Mouse (Mus musculus): Measurements from ENCODE around the gene Msh3.

DNA sequence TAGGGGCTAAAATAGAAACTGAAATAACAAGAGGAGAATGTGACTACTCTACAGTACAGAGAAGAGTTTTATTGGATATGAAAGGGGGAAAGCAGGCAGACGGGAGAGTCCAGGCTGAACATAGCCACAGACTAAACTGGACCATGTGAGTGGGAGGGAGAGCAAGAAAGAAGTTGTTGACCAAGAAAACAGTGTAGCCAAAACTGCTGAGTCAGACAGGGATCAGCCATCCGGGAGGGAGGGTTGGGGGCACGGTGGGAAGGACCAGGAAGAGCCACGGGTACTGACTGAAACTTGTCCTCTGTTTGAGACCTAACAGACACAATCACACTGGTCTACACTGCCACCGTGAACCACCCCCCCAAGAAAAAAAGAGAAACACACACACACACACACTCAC is 28.8 kb downstream of the Msh3 start:
- TF ChIP-seq EP300 (IDR thresholded peaks at IDR 0.05; ENCODE audit: low read depth) (no peak), CTCF (IDR thresholded peaks at IDR 0.05; ENCODE audit: low read depth) (no peak)

All from liver, embryonic 14.5 days (tissue).